Mouse (Mus musculus) lung, postnatal 0 days (tissue): ENCODE measurements around the gene Ywhah.

Experiments used
- CTCF ChIP-seq: IDR thresholded peaks from 2 replicates; pipeline ENCODE4 v1.5.1; 2016; ENCODE audit warnings: antibody characterized with exemption, mild to moderate bottlenecking
- EP300 ChIP-seq: IDR thresholded peaks from 2 replicates; pipeline ENCODE4 v1.6.1; 2016; ENCODE audit warnings: antibody characterized with exemption, mild to moderate bottlenecking, control low read depth

DNA sequence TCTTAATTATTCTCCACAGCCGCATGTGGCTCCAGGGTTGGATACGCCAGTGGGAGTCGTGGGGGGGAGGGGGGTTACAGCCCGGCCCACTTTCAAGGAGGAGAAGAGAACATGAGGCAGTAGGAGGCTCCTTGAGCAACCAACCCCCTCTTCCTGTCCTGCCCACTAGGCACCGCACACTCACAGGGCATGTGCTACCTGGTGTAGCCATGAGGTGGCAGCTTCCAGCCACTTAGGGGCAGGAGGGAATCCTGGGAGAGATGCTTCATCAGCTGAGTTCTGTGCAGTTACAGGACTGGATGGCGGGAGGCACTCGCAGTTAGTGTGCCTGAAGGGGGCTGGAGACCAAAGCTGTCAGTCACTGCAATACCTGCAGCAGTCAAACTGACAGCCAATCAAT, 15.5 kb downstream of the Ywhah start:
- TF ChIP-seq CTCF, result peak; percentile 63
- TF ChIP-seq EP300, result no peak
